Mouse (Mus musculus) Patski (cell line): Measurements from ENCODE around the gene 4930590J08Rik. TPM values are rescaled to one million over a fixed set of nuclear protein-coding genes. Genes with fewer than 3 reads are reported as not detected.

ENCODE experiments used
- ATAC-seq: fragments of 100-300 bp; one replicate; pipeline ENCODE4 v1.8.0; 2021
- CTCF ChIA-PET: fragments of 350-600 bp; sonication (Branson Sonifier 250); formaldehyde crosslinking; loops from one replicate; lab custom pipeline; 2022; ENCODE audit warnings: inconsistent platforms; lab: Charles Lee
- POLR2A ChIA-PET: fragments of 350-600 bp; sonication (Branson Sonifier 250); formaldehyde crosslinking; loops from one replicate; lab custom pipeline; 2022; ENCODE audit warnings: antibody characterized with exemption, inconsistent platforms; lab: Charles Lee
- DNase-seq: peaks from one replicate; pipeline ENCODE4 v3.0.0-alpha.2; 2011; ENCODE audit warnings: low read depth, low spot score
- H3K27me3 ChIP-seq: fragments of 371-371 bp; one replicate; pipeline ENCODE4 v1.5.1; 2021
- CTCF ChIP-seq: fragments of 100-300 bp; IDR thresholded peaks from one replicate; pipeline ENCODE4 v1.5.1; 2021
- in situ Hi-C: fragments of 300-500 bp; cut with MboI; formaldehyde crosslinking; loops from 3 replicates; pipeline ENCODE4 v1.11.1; 2018; ENCODE audit warnings: low pct_unique_long_range_greater_than_20kb, mixed read lengths
- polyA plus RNA-seq: library from polyadenylated mRNA; unstranded; gene quantifications from one replicate; pipeline ENCODE4 v1.2.3, GENCODE M21; 2021

4930590J08Rik gene
- polyA plus RNA-seq, 1 experiment from 2014 or later: 0.40 TPM

- ATAC-seq (no peak), DNase-seq (no peak)
- in situ Hi-C loops: no loop called here
- TF ChIP-seq CTCF: no peak
- H3K27me3 ChIP-seq: peaks cover 15% of the 10 kb centered on the region
- POLR2A ChIA-PET: no interaction called here
- CTCF ChIA-PET: no interaction called here
These were observed 90.2 kb downstream of the 4930590J08Rik start for GRCm38 (mm10) chr6:91992823-91993222.

GRCm38 (mm10) chr6:91993795-91994505 lies 91.3 kb downstream of the 4930590J08Rik start:
- ATAC-seq (no peak), DNase-seq (no peak)
- TF ChIP-seq CTCF: no peak
- in situ Hi-C loops: no loop called here
- peaks cover 12% of the 10 kb centered on the region for H3K27me3 ChIP-seq
- ChIA-PET CTCF (interaction anchor here (1.3 kb wide), 1 partner anchor 93 kb away, joined by 4 read pairs; no protein-coding TSS in a partner anchor), POLR2A (no interaction called here)

- no peak for ATAC-seq
- no peak for TF ChIP-seq CTCF
- in situ Hi-C loops: no loop called here
- ChIA-PET CTCF (no interaction called here), POLR2A (no interaction called here)
- peaks cover 10% of the 10 kb centered on the region for H3K27me3 ChIP-seq
- DNase-seq: no peak
These were observed 93.5 kb downstream of the 4930590J08Rik start for GRCm38 (mm10) chr6:91996072-91996471.

Other genes starting within 250 kb of the 4930590J08Rik start
- 497 TPM for gene Slc6a6, start 218.8 kb upstream of the 4930590J08Rik start, polyA plus RNA-seq
- 0.04 TPM for gene Grip2, start 75.6 kb upstream of the 4930590J08Rik start, polyA plus RNA-seq
- 28.3 TPM for gene Ccdc174, start 24.8 kb upstream of the 4930590J08Rik start, polyA plus RNA-seq
- 0.06 TPM for gene Fgd5, start 76.1 kb downstream of the 4930590J08Rik start, polyA plus RNA-seq
- gene Nr2c2, start 188.6 kb downstream of the 4930590J08Rik start, polyA plus RNA-seq: 31.5 TPM